Mouse (Mus musculus) stomach, embryonic 14.5 days (tissue): ENCODE results near the gene Zmiz1. TPM values are rescaled to one million over a fixed set of nuclear protein-coding genes. Genes with fewer than 3 reads are reported as not detected.

Experiments
- ATAC-seq: fragments of 200-750 bp; cut with Nextera tagmentation; 2 replicates; pipeline ENCODE4 v1.8.0; 2017; ENCODE audit warnings: low read depth, moderate TSS enrichment; ENCODE audit not compliant: insufficient number of reproducible peaks, insufficient read depth, low FRiP score
- H3K27ac ChIP-seq: fragments of 300-500 bp; sonication (generic); 2 replicates; pipeline ENCODE4 v1.5.1; 2014; ENCODE audit warnings: mild to moderate bottlenecking, low read length, moderate library complexity, mixed read lengths
- H3K27me3 ChIP-seq: fragments of 300-500 bp; sonication (generic); 2 replicates; pipeline ENCODE4 v1.6.1; 2014; ENCODE audit warnings: low read length, control low read depth, mixed read lengths; ENCODE audit not compliant: control insufficient read depth, insufficient read depth
- H3K36me3 ChIP-seq: fragments of 300-500 bp; sonication (generic); 2 replicates; pipeline ENCODE4 v1.6.1; 2014; ENCODE audit warnings: mild to moderate bottlenecking, control low read depth, low read length, moderate library complexity, mixed read lengths; ENCODE audit not compliant: control insufficient read depth, insufficient read depth
- H3K4me1 ChIP-seq: fragments of 300-500 bp; sonication (generic); 2 replicates; pipeline ENCODE4 v1.6.1; 2014; ENCODE audit warnings: low read length, control low read depth, mixed read lengths; ENCODE audit not compliant: control insufficient read depth, insufficient read depth
- H3K4me2 ChIP-seq: fragments of 300-500 bp; sonication (generic); replicated peaks from 2 replicates; pipeline ENCODE4 v1.6.1; 2014; ENCODE audit warnings: low read depth, low read length, control low read depth
- H3K4me3 ChIP-seq: fragments of 300-500 bp; sonication (generic); 2 replicates; pipeline ENCODE4 v1.5.1; 2014; ENCODE audit warnings: low read depth, low read length, control low read depth
- H3K9ac ChIP-seq: fragments of 300-500 bp; sonication (generic); replicated peaks from 2 replicates; pipeline ENCODE4 v1.6.1; 2014; ENCODE audit warnings: low read depth, mild to moderate bottlenecking, control low read depth, low read length, moderate library complexity, mixed read lengths
- H3K9me3 ChIP-seq: fragments of 300-500 bp; sonication (generic); 2 replicates; pipeline ENCODE4 v1.6.1; 2016; ENCODE audit warnings: low read depth, low read length, control low read depth; ENCODE audit not compliant: control insufficient read depth
- WGBS: fragments of 180-500 bp; shearing (Covaris S2); extraction: QIAGEN DNeasy Blood & Tissue Kit; methylation state at CpG from one replicate; pipeline ENCODE4 v1.1.7; 2014; 5-methylcytosine and 5-hydroxymethylcytosine counted together
- polyA plus RNA-seq: library from polyadenylated mRNA; unstranded; fragments of >200 nt; fragmentation: Nextera tagmentation; extraction: Ambion mirVana; gene quantifications from 2 replicates; pipeline ENCODE4 v1.2.1, GENCODE M21; 2014

Gene Zmiz1
- polyA plus RNA-seq, 1 experiment from 2014 or later = 45.3 TPM

- Histone ChIP-seq H3K36me3 (no peaks in the 10 kb centered on the region), H3K4me1 (peaks cover 42% of the 10 kb centered on the region), H3K9ac (no peak overlapping the region), H3K27me3 (no peaks in the 10 kb centered on the region), H3K4me3 (no peak overlapping the region), H3K27ac (no peak overlapping the region), H3K9me3 (no peaks in the 10 kb centered on the region), H3K4me2 (no peak overlapping the region)
- no peak for ATAC-seq
- 53% methylated on average over 5 of the region's 5 CpGs for WGBS
Observed at GRCm38 (mm10) chr14:25707691-25708181, 248.8 kb downstream of the Zmiz1 start.

DNA sequence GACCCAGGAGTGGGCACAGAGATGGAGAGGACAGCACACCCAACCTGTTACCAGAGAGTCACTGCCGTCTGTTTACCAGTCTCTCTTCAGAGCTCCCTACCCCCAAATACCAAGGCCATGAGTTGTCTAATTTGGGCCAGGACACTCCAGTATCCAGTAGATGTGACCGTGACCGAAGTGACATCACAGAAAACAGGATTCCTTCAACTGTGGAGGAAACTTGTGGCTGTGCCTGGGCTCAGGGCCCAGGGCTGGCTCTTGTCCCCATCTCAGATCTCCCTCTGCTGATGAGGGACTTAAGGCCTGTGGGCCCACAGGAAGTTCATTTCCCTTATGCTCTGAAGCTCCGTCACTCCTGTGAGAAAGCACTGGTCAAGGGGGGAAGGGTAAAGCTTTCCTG, 249.5 kb downstream of the Zmiz1 start:
- H3K36me3 ChIP-seq = no peaks in the 10 kb centered on the region
- no peak overlapping the region for H3K4me3 ChIP-seq
- no peak for ATAC-seq
- no peak overlapping the region for H3K9ac ChIP-seq
- H3K4me2 ChIP-seq = no peak overlapping the region
- peak overlapping the region; percentile 12 for H3K27ac ChIP-seq
- H3K27me3 ChIP-seq = no peaks in the 10 kb centered on the region
- 68% methylated on average over 4 of the region's 4 CpGs for WGBS
- no peaks in the 10 kb centered on the region for H3K9me3 ChIP-seq
- H3K4me1 ChIP-seq = peaks cover 42% of the 10 kb centered on the region

DNA sequence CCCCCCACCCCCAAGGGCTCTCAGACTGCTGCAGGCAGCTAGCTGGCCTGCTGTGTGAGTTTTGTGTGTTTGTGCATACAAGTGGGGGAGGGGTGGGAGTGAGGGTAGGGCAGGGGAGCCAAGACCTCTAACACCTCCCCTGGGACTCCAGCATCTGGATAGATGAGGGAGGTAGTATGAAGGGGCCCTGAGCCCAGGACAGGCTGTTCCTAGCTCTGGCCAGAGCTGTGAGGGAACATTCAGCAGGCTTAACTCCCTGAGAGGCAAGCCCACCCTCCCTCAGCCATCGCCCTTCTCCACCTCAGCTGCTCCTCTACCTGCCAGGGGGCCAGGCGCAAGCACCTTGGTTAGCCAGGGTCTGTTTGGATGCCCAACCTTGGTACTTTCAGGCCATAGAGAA, 249.9 kb downstream of the Zmiz1 start:
- no peaks in the 10 kb centered on the region for H3K36me3 ChIP-seq
- no peak overlapping the region for H3K4me3 ChIP-seq
- peaks cover 42% of the 10 kb centered on the region for H3K4me1 ChIP-seq
- no peak overlapping the region for H3K4me2 ChIP-seq
- no peaks in the 10 kb centered on the region for H3K27me3 ChIP-seq
- 91% methylated on average over 2 of the region's 2 CpGs for WGBS
- H3K9me3 ChIP-seq = no peaks in the 10 kb centered on the region
- peak overlapping the region; percentile 12 for H3K27ac ChIP-seq
- ATAC-seq = no peak
- H3K9ac ChIP-seq = no peak overlapping the region

DNA sequence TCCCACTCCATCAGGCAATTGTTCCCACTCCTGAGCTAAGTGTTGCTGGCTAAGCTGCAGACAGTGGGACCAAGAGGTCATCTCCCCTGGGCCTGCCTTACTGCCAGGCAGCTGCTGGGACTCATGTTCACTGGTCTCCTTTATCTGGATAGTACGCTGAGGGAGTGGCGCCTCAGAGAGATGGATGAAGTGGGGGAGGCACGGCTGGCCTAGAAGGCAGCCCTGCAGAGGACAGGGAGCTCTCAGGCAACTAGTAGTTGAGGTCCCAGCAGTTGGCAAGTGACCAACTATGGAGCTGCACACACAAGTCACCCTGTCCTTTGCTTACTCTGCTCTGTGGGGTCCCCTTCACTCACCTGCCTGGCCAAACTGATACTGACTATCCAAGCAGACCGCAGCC, 251.1 kb downstream of the Zmiz1 start:
- Histone ChIP-seq H3K4me3 (no peak overlapping the region), H3K27ac (peak overlapping the region; percentile 71), H3K9ac (no peak overlapping the region), H3K27me3 (no peaks in the 10 kb centered on the region), H3K9me3 (no peaks in the 10 kb centered on the region), H3K4me2 (no peak overlapping the region), H3K4me1 (peaks cover 42% of the 10 kb centered on the region), H3K36me3 (peaks cover 7% of the 10 kb centered on the region)
- 0 out of 2 replicates have a peak, but pooled peaks have one; percentile 24 for ATAC-seq
- WGBS = 23% methylated on average over 4 of the region's 4 CpGs

DNA sequence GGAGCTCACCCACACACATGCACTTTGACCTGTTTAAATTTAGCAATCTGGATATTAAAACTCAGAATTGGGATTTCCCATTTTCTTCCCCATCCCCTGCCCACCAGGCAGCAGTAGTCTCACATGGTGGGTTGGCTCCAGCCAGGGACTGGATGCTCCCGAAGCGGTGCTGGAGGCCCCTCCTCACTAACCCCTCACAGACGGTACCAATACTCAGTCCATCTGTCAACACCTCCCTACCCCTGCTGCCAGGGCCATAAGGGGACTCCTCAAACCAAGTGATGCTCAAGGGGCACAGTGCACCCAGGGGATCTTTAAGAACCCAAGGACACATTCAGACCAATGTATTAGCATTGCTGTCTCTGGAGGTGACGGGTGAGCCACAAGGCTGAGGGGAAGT, 251.7 kb downstream of the Zmiz1 start:
- Histone ChIP-seq H3K4me2 (no peak overlapping the region), H3K27ac (peak overlapping the region; percentile 71), H3K9me3 (no peaks in the 10 kb centered on the region), H3K4me3 (no peak overlapping the region), H3K4me1 (peaks cover 42% of the 10 kb centered on the region), H3K9ac (no peak overlapping the region), H3K36me3 (peaks cover 12% of the 10 kb centered on the region), H3K27me3 (no peaks in the 10 kb centered on the region)
- ATAC-seq = no peak
- 57% methylated on average over 4 of the region's 4 CpGs for WGBS

DNA sequence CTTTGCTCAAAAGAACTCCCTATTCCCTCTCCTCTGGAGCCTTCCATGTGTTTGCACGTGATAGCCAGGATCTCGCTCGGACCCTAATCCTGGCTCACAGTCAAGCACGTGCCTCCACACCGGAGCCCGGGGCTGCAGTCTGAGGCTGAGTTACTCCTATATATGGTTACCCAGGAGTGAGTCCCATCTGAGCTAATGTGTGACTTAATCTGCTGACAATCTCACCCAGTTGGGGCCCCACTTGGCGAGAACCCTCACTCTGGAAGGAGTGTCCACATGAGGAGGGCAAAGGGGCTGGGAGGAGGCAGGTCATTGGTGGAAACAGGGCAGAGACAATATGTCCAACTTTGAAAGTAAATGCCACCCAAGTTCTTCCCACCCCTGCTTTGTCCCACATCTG, 252.2 kb downstream of the Zmiz1 start:
- ATAC-seq = peak; percentile 66; the same call in 1 of the 2 replicates
- H3K9me3 ChIP-seq = no peaks in the 10 kb centered on the region
- peaks cover 42% of the 10 kb centered on the region for H3K4me1 ChIP-seq
- H3K27me3 ChIP-seq = no peaks in the 10 kb centered on the region
- H3K4me3 ChIP-seq = no peak overlapping the region
- H3K9ac ChIP-seq = no peak overlapping the region
- peak overlapping the region; percentile 83 for H3K27ac ChIP-seq
- no peak overlapping the region for H3K4me2 ChIP-seq
- H3K36me3 ChIP-seq = peaks cover 12% of the 10 kb centered on the region
- WGBS = 27% methylated on average over 7 of the region's 7 CpGs

- H3K4me1 ChIP-seq = peaks cover 42% of the 10 kb centered on the region
- no peaks in the 10 kb centered on the region for H3K9me3 ChIP-seq
- H3K27me3 ChIP-seq = no peaks in the 10 kb centered on the region
- 35% methylated on average over 8 of the region's 8 CpGs for WGBS
- H3K27ac ChIP-seq = peak overlapping the region; percentile 83
- H3K4me3 ChIP-seq = no peak overlapping the region
- ATAC-seq = 0 out of 2 replicates have a peak, but pooled peaks have one; percentile 21
- H3K36me3 ChIP-seq = peaks cover 12% of the 10 kb centered on the region
- H3K4me2 ChIP-seq = no peak overlapping the region
- H3K9ac ChIP-seq = no peak overlapping the region
Observed at GRCm38 (mm10) chr14:25711602-25712001, 252.6 kb downstream of the Zmiz1 start.

- no peak overlapping the region for H3K27ac ChIP-seq
- ATAC-seq = no peak
- peaks cover 15% of the 10 kb centered on the region for H3K36me3 ChIP-seq
- H3K9ac ChIP-seq = no peak overlapping the region
- H3K4me2 ChIP-seq = no peak overlapping the region
- H3K4me3 ChIP-seq = no peak overlapping the region
- H3K4me1 ChIP-seq = peaks cover 52% of the 10 kb centered on the region
- no peaks in the 10 kb centered on the region for H3K9me3 ChIP-seq
- no peaks in the 10 kb centered on the region for H3K27me3 ChIP-seq
- 26% methylated on average over 4 of the region's 4 CpGs for WGBS
Observed at GRCm38 (mm10) chr14:25713443-25713842, 254.5 kb downstream of the Zmiz1 start.
